Mouse (Mus musculus): ENCODE data around the gene Eps8l1. TPM values are rescaled to one million over a fixed set of nuclear protein-coding genes. Genes with fewer than 3 reads are reported as not detected.

The Eps8l1 gene
- polyA plus RNA-seq, 1 experiment from 2014 or later = 2.9 TPM

- 88% methylated on average over 6 of the region's 6 CpGs for WGBS
- H3K4me1 ChIP-seq = no peaks in the 10 kb centered on the region
- no peak for DNase-seq (ENCODE audit: low spot score)
- peaks cover 99% of the 10 kb centered on the region for H3K36me3 ChIP-seq
- H3K27me3 ChIP-seq (ENCODE audit: low read depth, poor library complexity, severe bottlenecking) = no peaks in the 10 kb centered on the region
- no peak overlapping the region for H3K27ac ChIP-seq (replicated peaks)
- no peaks in the 10 kb centered on the region for H3K9me3 ChIP-seq (replicated peaks)
- H3K4me3 ChIP-seq = no peak overlapping the region
Observed at GRCm38 (mm10) chr7:4491308-4491707, 30.8 kb downstream of the Eps8l1 start.

- Histone ChIP-seq H3K4me3 (no peak overlapping the region), H3K9me3 (replicated peaks) (no peaks in the 10 kb centered on the region), H3K27me3 (ENCODE audit: low read depth, poor library complexity, severe bottlenecking) (no peaks in the 10 kb centered on the region), H3K36me3 (peaks cover 99% of the 10 kb centered on the region), H3K4me1 (peaks cover 4% of the 10 kb centered on the region; the same call in 1 of the 2 replicates), H3K27ac (replicated peaks) (no peak overlapping the region)
- 95% methylated on average over 13 of the region's 13 CpGs for WGBS
- DNase-seq (ENCODE audit: low spot score) = no peak
Observed at GRCm38 (mm10) chr7:4492284-4493224, 32.1 kb downstream of the Eps8l1 start.

GRCm38 (mm10) chr7:4493991-4494390 is 33.5 kb downstream of the Eps8l1 start:
- H3K27ac ChIP-seq (replicated peaks) = no peak overlapping the region
- DNase-seq (ENCODE audit: low spot score) = no peak
- no peaks in the 10 kb centered on the region for H3K9me3 ChIP-seq (replicated peaks)
- 88% methylated on average over 1 of the region's 1 CpGs for WGBS
- no peak overlapping the region for H3K4me3 ChIP-seq
- H3K27me3 ChIP-seq (ENCODE audit: low read depth, poor library complexity, severe bottlenecking) = no peaks in the 10 kb centered on the region
- H3K4me1 ChIP-seq = peaks cover 19% of the 10 kb centered on the region
- H3K36me3 ChIP-seq = peaks cover 87% of the 10 kb centered on the region

- WGBS = 96% methylated on average over 3 of the region's 3 CpGs
- Histone ChIP-seq H3K4me1 (peaks cover 40% of the 10 kb centered on the region), H3K27me3 (ENCODE audit: low read depth, poor library complexity, severe bottlenecking) (no peaks in the 10 kb centered on the region), H3K9me3 (replicated peaks) (no peaks in the 10 kb centered on the region), H3K36me3 (peaks cover 65% of the 10 kb centered on the region), H3K27ac (replicated peaks) (no peak overlapping the region), H3K4me3 (no peak overlapping the region)
- DNase-seq (ENCODE audit: low spot score) = no peak
Observed at GRCm38 (mm10) chr7:4496468-4496867, 36.0 kb downstream of the Eps8l1 start.

- WGBS = 94% methylated on average over 9 of the region's 9 CpGs
- DNase-seq (ENCODE audit: low spot score) = no peak
- peaks cover 56% of the 10 kb centered on the region for H3K36me3 ChIP-seq
Observed at GRCm38 (mm10) chr7:4497271-4497903, 36.9 kb downstream of the Eps8l1 start.

GRCm38 (mm10) chr7:4498251-4498650 is 37.8 kb downstream of the Eps8l1 start:
- Histone ChIP-seq H3K9me3 (replicated peaks) (no peaks in the 10 kb centered on the region), H3K4me3 (peak overlapping the region; percentile 96), H3K4me1 (peaks cover 44% of the 10 kb centered on the region), H3K27me3 (ENCODE audit: low read depth, poor library complexity, severe bottlenecking) (no peaks in the 10 kb centered on the region), H3K36me3 (peaks cover 47% of the 10 kb centered on the region), H3K27ac (replicated peaks) (peak overlapping the region; percentile 52; the same call in 1 of the 2 replicates)
- WGBS = 27% methylated on average over 9 of the region's 9 CpGs
- DNase-seq (ENCODE audit: low spot score) = peak; percentile 63

More at GRCm38 (mm10) chr7:4497271-4497903, 36.9 kb downstream of the Eps8l1 start:
- no peaks in the 10 kb centered on the region for H3K27me3 ChIP-seq (ENCODE audit: low read depth, poor library complexity, severe bottlenecking)
- peaks cover 41% of the 10 kb centered on the region for H3K4me1 ChIP-seq
- H3K4me3 ChIP-seq = no peak overlapping the region; the same call in 1 of the 2 replicates
- H3K27ac ChIP-seq (replicated peaks) = no peak overlapping the region
- H3K9me3 ChIP-seq (replicated peaks) = no peaks in the 10 kb centered on the region

- H3K9me3 ChIP-seq (replicated peaks) = no peaks in the 10 kb centered on the region
- peaks cover 39% of the 10 kb centered on the region for H3K36me3 ChIP-seq
- WGBS = 91% methylated on average over 4 of the region's 4 CpGs
- H3K27me3 ChIP-seq (ENCODE audit: low read depth, poor library complexity, severe bottlenecking) = no peaks in the 10 kb centered on the region
- H3K4me3 ChIP-seq = peak overlapping the region; percentile 96; the same call in 1 of the 2 replicates
- peaks cover 44% of the 10 kb centered on the region for H3K4me1 ChIP-seq
- no peak for DNase-seq (ENCODE audit: low spot score)
- peak overlapping the region; percentile 52; the same call in 1 of the 2 replicates for H3K27ac ChIP-seq (replicated peaks)
Observed at GRCm38 (mm10) chr7:4499034-4499433, 38.6 kb downstream of the Eps8l1 start.

- Histone ChIP-seq H3K4me1 (peaks cover 44% of the 10 kb centered on the region), H3K36me3 (peaks cover 20% of the 10 kb centered on the region), H3K27me3 (ENCODE audit: low read depth, poor library complexity, severe bottlenecking) (no peaks in the 10 kb centered on the region), H3K27ac (replicated peaks) (peak overlapping the region; percentile 94), H3K4me3 (peak overlapping the region; percentile 96), H3K9me3 (replicated peaks) (no peaks in the 10 kb centered on the region)
- peak; percentile 56 for DNase-seq (ENCODE audit: low spot score)
- WGBS = under 1% methylated on average over 52 of the region's 52 CpGs
Observed at GRCm38 (mm10) chr7:4500892-4501471, 40.5 kb downstream of the Eps8l1 start.

GRCm38 (mm10) chr7:4501558-4502397 is 41.3 kb downstream of the Eps8l1 start, which contains the start of gene Ppp1r12c:
Gene Ppp1r12c (minus strand): TSS chr7:4501680.
- under 1% methylated on average over 62 of the region's 62 CpGs for WGBS

GRCm38 (mm10) chr7:4502421-4503090 is 42.1 kb downstream of the Eps8l1 start:
- Histone ChIP-seq H3K9me3 (replicated peaks) (no peaks in the 10 kb centered on the region), H3K27ac (replicated peaks) (peak overlapping the region; percentile 94), H3K36me3 (peaks cover 4% of the 10 kb centered on the region), H3K4me3 (peak overlapping the region; percentile 96), H3K4me1 (peaks cover 39% of the 10 kb centered on the region), H3K27me3 (ENCODE audit: low read depth, poor library complexity, severe bottlenecking) (no peaks in the 10 kb centered on the region)
- WGBS = 13% methylated on average over 14 of the region's 14 CpGs
- DNase-seq (ENCODE audit: low spot score) = no peak

More at GRCm38 (mm10) chr7:4501558-4502397, 41.3 kb downstream of the Eps8l1 start, which contains the start of gene Ppp1r12c:
- no peaks in the 10 kb centered on the region for H3K27me3 ChIP-seq (ENCODE audit: low read depth, poor library complexity, severe bottlenecking)
- no peaks in the 10 kb centered on the region for H3K9me3 ChIP-seq (replicated peaks)
- peak; percentile 93 for DNase-seq (ENCODE audit: low spot score)
- H3K4me3 ChIP-seq = peak within 1 kb of the TSS; percentile 96
- peak within 1 kb of the TSS; percentile 94 for H3K27ac ChIP-seq (replicated peaks)
- H3K36me3 ChIP-seq = peaks cover 12% of the 10 kb centered on the region
- peaks cover 44% of the 10 kb centered on the region for H3K4me1 ChIP-seq

- 84% methylated on average over 4 of the region's 4 CpGs for WGBS
- H3K36me3 ChIP-seq = peaks cover 4% of the 10 kb centered on the region; the same call in 1 of the 2 replicates
- H3K9me3 ChIP-seq (replicated peaks) = no peaks in the 10 kb centered on the region
- no peak overlapping the region; the same call in 1 of the 2 replicates for H3K4me3 ChIP-seq
- H3K4me1 ChIP-seq = peaks cover 34% of the 10 kb centered on the region
- H3K27ac ChIP-seq (replicated peaks) = no peak overlapping the region
- no peak for DNase-seq (ENCODE audit: low spot score)
- no peaks in the 10 kb centered on the region for H3K27me3 ChIP-seq (ENCODE audit: low read depth, poor library complexity, severe bottlenecking)
Observed at GRCm38 (mm10) chr7:4503100-4503499, 42.6 kb downstream of the Eps8l1 start.

Measured in midbrain, embryonic 10.5 days (tissue).